Mouse (Mus musculus): ENCODE measurements around the gene Fgfrl1.

DNA sequence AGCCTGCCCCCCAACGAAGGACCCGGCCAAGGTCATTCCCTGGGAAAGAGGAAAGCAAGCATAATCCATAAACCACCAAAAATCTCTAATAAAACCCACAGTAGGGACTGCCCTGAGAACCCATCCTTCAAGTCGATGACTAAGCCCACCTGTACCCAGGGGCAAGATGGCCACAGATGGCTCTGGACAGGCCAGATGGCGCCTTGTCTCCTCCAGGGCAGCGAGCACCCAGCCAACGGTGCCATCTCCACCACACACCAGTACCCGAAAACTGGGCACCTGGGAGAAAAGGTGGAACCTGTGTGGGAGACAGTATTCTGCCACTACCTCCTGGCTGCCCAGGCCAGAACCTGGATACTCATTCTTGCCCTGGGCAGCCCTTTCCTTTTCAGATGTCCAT, 41.8 kb upstream of the Fgfrl1 start:
- TF ChIP-seq HCFC1 (IDR thresholded peaks at IDR 0.05; ENCODE audit: borderline replicate concordance, insufficient read depth, low read length) (no peak), CHD2 (IDR thresholded peaks at IDR 0.05; ENCODE audit: low read depth, low read length) (no peak), ZNF384 (IDR thresholded peaks at IDR 0.05; ENCODE audit: low read depth, low read length) (no peak)

Data from ES-E14 (cell line).